Mouse (Mus musculus): Measurements from ENCODE around the gene Slc46a2. TPM values are rescaled to one million over a fixed set of nuclear protein-coding genes. Genes with fewer than 3 reads are reported as not detected.

The Slc46a2 gene
- polyA plus RNA-seq, 1 experiment from 2014 or later: not detected

DNA sequence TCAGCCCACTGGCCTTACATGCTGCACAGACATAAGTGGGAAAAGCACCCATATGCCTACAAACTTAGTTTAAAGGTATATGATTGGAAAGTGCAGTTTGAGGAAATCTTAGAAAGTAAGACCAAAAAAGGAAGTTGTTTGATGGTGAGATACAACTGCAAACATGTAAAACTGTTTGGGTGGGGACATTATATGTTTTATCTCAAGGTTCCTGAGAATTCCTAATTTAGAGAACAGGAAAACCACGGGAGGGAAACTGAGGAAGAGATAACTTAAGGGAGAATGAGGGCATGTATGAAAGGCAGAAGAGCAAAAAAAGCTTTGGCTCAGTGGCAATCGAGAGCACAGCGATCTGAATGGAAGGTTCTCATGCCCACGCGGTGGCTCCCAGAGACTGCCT lies 27.8 kb downstream of the Slc46a2 start:
- no peak overlapping the region for H3K27ac ChIP-seq (replicated peaks; ENCODE audit: low read depth, low read length)
- H3K36me3 ChIP-seq (replicated peaks; ENCODE audit: control insufficient read depth, insufficient read depth, low read depth, low read length): no peaks in the 10 kb centered on the region
- no peaks in the 10 kb centered on the region for H3K27me3 ChIP-seq (ENCODE audit: control insufficient read depth, insufficient read depth, low read length)
- no peak for ATAC-seq (replicated peaks; ENCODE audit: insufficient number of reproducible peaks, low FRiP score, low TSS enrichment, low read depth)
- H3K4me3 ChIP-seq (ENCODE audit: low read depth, low read length): no peak overlapping the region
- no peaks in the 10 kb centered on the region for H3K4me1 ChIP-seq (ENCODE audit: control insufficient read depth, insufficient read depth, low read length)
- no peak for DNase-seq (ENCODE audit: low spot score)
- no peak overlapping the region for H3K9ac ChIP-seq (replicated peaks; ENCODE audit: low read length)
- 93% methylated on average over 5 of the region's 5 CpGs for WGBS
- H3K9me3 ChIP-seq (replicated peaks; ENCODE audit: control insufficient read depth, low read length): no peaks in the 10 kb centered on the region
- H3K4me2 ChIP-seq (ENCODE audit: low read depth, low read length): no peak overlapping the region

DNA sequence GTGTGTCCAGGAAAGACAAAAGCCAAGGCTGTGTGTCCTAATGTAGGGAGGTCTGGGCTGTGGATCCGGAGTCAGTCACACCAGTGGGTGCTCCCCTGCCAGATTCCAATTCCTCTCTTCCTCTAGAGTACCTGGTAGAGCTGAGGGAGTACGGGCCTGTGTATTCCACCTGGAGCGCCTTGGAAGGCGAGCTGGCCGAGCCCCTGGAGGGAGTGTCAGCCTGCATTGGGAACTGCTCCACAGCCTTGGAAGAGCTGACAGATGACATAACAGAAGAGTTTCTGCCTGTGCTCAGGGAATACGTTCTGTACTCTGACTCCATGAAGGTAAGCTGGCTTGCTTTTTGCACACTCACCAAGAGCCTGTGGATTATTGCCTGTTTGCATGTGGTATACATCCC lies 28.6 kb downstream of the Slc46a2 start:
- no peaks in the 10 kb centered on the region for H3K4me1 ChIP-seq (ENCODE audit: control insufficient read depth, insufficient read depth, low read length)
- no peak overlapping the region for H3K4me2 ChIP-seq (ENCODE audit: low read depth, low read length)
- no peak overlapping the region for H3K4me3 ChIP-seq (ENCODE audit: low read depth, low read length)
- no peak overlapping the region for H3K9ac ChIP-seq (replicated peaks; ENCODE audit: low read length)
- no peak overlapping the region for H3K27ac ChIP-seq (replicated peaks; ENCODE audit: low read depth, low read length)
- DNase-seq (ENCODE audit: low spot score) (no peak), ATAC-seq (replicated peaks; ENCODE audit: insufficient number of reproducible peaks, low FRiP score, low TSS enrichment, low read depth) (no peak)
- no peaks in the 10 kb centered on the region for H3K36me3 ChIP-seq (replicated peaks; ENCODE audit: control insufficient read depth, insufficient read depth, low read depth, low read length)
- H3K9me3 ChIP-seq (replicated peaks; ENCODE audit: control insufficient read depth, low read length): no peaks in the 10 kb centered on the region
- 88% methylated on average over 6 of the region's 6 CpGs for WGBS
- no peaks in the 10 kb centered on the region for H3K27me3 ChIP-seq (ENCODE audit: control insufficient read depth, insufficient read depth, low read length)

- Histone ChIP-seq H3K9ac (replicated peaks; ENCODE audit: low read length) (no peak overlapping the region), H3K4me1 (ENCODE audit: control insufficient read depth, insufficient read depth, low read length) (no peaks in the 10 kb centered on the region), H3K27me3 (ENCODE audit: control insufficient read depth, insufficient read depth, low read length) (no peaks in the 10 kb centered on the region), H3K4me3 (ENCODE audit: low read depth, low read length) (no peak overlapping the region), H3K27ac (replicated peaks; ENCODE audit: low read depth, low read length) (no peak overlapping the region), H3K9me3 (replicated peaks; ENCODE audit: control insufficient read depth, low read length) (no peaks in the 10 kb centered on the region), H3K4me2 (ENCODE audit: low read depth, low read length) (no peak overlapping the region), H3K36me3 (replicated peaks; ENCODE audit: control insufficient read depth, insufficient read depth, low read depth, low read length) (no peaks in the 10 kb centered on the region)
- WGBS: 84% methylated on average over 6 of the region's 6 CpGs
- no peak for ATAC-seq (replicated peaks; ENCODE audit: insufficient number of reproducible peaks, low FRiP score, low TSS enrichment, low read depth)
- DNase-seq (ENCODE audit: low spot score): no peak
Observed at GRCm38 (mm10) chr4:59884136-59884696, 30.6 kb downstream of the Slc46a2 start.

DNA sequence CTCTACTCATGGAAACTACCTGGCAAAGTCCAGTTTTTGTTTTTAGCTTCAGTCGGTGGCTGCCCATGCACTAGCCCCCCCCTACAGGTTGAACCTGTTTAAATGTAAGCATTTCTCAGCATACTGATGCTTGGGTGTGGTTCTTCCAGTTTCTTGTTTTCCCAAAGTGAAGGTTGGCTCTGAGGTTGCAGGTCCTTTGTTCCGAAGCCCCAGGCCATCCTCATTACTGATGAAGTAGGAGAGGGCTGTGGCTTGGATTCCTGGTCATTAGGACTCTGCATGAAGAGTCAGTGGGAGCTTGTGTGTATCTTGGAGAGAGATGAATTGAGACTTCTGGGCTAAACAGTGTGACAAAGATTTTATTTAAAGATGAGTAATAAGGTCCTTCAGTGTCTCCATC lies 33.6 kb downstream of the Slc46a2 start:
- Histone ChIP-seq H3K27ac (replicated peaks; ENCODE audit: low read depth, low read length) (no peak overlapping the region), H3K4me1 (ENCODE audit: control insufficient read depth, insufficient read depth, low read length) (no peaks in the 10 kb centered on the region), H3K27me3 (ENCODE audit: control insufficient read depth, insufficient read depth, low read length) (no peaks in the 10 kb centered on the region), H3K9ac (replicated peaks; ENCODE audit: low read length) (no peak overlapping the region), H3K9me3 (replicated peaks; ENCODE audit: control insufficient read depth, low read length) (no peaks in the 10 kb centered on the region), H3K4me2 (ENCODE audit: low read depth, low read length) (no peak overlapping the region), H3K36me3 (replicated peaks; ENCODE audit: control insufficient read depth, insufficient read depth, low read depth, low read length) (no peaks in the 10 kb centered on the region), H3K4me3 (ENCODE audit: low read depth, low read length) (no peak overlapping the region)
- DNase-seq (ENCODE audit: low spot score) (no peak), ATAC-seq (replicated peaks; ENCODE audit: insufficient number of reproducible peaks, low FRiP score, low TSS enrichment, low read depth) (no peak)
- 86% methylated on average over 2 of the region's 2 CpGs for WGBS

- WGBS: 91% methylated on average over 5 of the region's 5 CpGs
- ATAC-seq (replicated peaks; ENCODE audit: insufficient number of reproducible peaks, low FRiP score, low TSS enrichment, low read depth) (no peak), DNase-seq (ENCODE audit: low spot score) (no peak)
- no peak overlapping the region for H3K9ac ChIP-seq (replicated peaks; ENCODE audit: low read length)
- no peak overlapping the region for H3K4me2 ChIP-seq (ENCODE audit: low read depth, low read length)
- no peaks in the 10 kb centered on the region for H3K4me1 ChIP-seq (ENCODE audit: control insufficient read depth, insufficient read depth, low read length)
- H3K36me3 ChIP-seq (replicated peaks; ENCODE audit: control insufficient read depth, insufficient read depth, low read depth, low read length): no peaks in the 10 kb centered on the region
- no peaks in the 10 kb centered on the region for H3K9me3 ChIP-seq (replicated peaks; ENCODE audit: control insufficient read depth, low read length)
- H3K27ac ChIP-seq (replicated peaks; ENCODE audit: low read depth, low read length): no peak overlapping the region
- H3K27me3 ChIP-seq (ENCODE audit: control insufficient read depth, insufficient read depth, low read length): no peaks in the 10 kb centered on the region
- H3K4me3 ChIP-seq (ENCODE audit: low read depth, low read length): no peak overlapping the region
Observed at GRCm38 (mm10) chr4:59880725-59881124, 34.1 kb downstream of the Slc46a2 start.

- DNase-seq (ENCODE audit: low spot score) (no peak), ATAC-seq (replicated peaks; ENCODE audit: insufficient number of reproducible peaks, low FRiP score, low TSS enrichment, low read depth) (no peak)
- H3K27me3 ChIP-seq (ENCODE audit: control insufficient read depth, insufficient read depth, low read length): no peaks in the 10 kb centered on the region
- no peak overlapping the region for H3K4me2 ChIP-seq (ENCODE audit: low read depth, low read length)
- no peaks in the 10 kb centered on the region for H3K36me3 ChIP-seq (replicated peaks; ENCODE audit: control insufficient read depth, insufficient read depth, low read depth, low read length)
- WGBS: 86% methylated on average over 3 of the region's 3 CpGs
- H3K9ac ChIP-seq (replicated peaks; ENCODE audit: low read length): no peak overlapping the region
- no peaks in the 10 kb centered on the region for H3K4me1 ChIP-seq (ENCODE audit: control insufficient read depth, insufficient read depth, low read length)
- no peak overlapping the region for H3K27ac ChIP-seq (replicated peaks; ENCODE audit: low read depth, low read length)
- no peaks in the 10 kb centered on the region for H3K9me3 ChIP-seq (replicated peaks; ENCODE audit: control insufficient read depth, low read length)
- H3K4me3 ChIP-seq (ENCODE audit: low read depth, low read length): no peak overlapping the region
Observed at GRCm38 (mm10) chr4:59879444-59879843, 35.4 kb downstream of the Slc46a2 start.

DNA sequence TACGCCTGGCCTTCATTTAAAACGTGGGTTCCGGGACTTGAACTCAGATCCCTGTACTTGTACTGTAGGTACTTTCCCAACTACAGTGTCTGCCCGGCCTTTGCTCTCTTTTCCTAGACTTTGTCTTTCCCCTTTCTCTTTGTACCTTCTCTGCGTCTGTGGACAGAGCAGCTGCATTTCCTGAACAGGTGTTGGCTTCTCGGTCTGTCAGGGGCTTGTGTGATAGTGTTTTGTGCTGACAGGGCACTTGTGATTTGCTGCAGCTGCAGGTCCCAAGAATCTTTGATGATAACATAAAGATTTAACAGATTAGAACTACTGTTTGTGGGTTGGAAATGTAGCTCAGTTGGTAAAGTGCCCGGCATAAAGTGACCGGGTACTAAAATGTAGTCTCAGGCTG lies 36.3 kb downstream of the Slc46a2 start:
- H3K4me3 ChIP-seq (ENCODE audit: low read depth, low read length): no peak overlapping the region
- H3K27me3 ChIP-seq (ENCODE audit: control insufficient read depth, insufficient read depth, low read length): no peaks in the 10 kb centered on the region
- no peaks in the 10 kb centered on the region for H3K36me3 ChIP-seq (replicated peaks; ENCODE audit: control insufficient read depth, insufficient read depth, low read depth, low read length)
- H3K4me2 ChIP-seq (ENCODE audit: low read depth, low read length): no peak overlapping the region
- no peaks in the 10 kb centered on the region for H3K9me3 ChIP-seq (replicated peaks; ENCODE audit: control insufficient read depth, low read length)
- WGBS: 89% methylated on average over 8 of the region's 8 CpGs
- DNase-seq (ENCODE audit: low spot score): no peak
- H3K27ac ChIP-seq (replicated peaks; ENCODE audit: low read depth, low read length): no peak overlapping the region
- no peak for ATAC-seq (replicated peaks; ENCODE audit: insufficient number of reproducible peaks, low FRiP score, low TSS enrichment, low read depth)
- H3K9ac ChIP-seq (replicated peaks; ENCODE audit: low read length): no peak overlapping the region
- no peaks in the 10 kb centered on the region for H3K4me1 ChIP-seq (ENCODE audit: control insufficient read depth, insufficient read depth, low read length)

- 75% methylated on average over 2 of the region's 2 CpGs for WGBS
- Histone ChIP-seq H3K4me2 (ENCODE audit: low read depth, low read length) (no peak overlapping the region), H3K9ac (replicated peaks; ENCODE audit: low read length) (no peak overlapping the region), H3K4me1 (ENCODE audit: control insufficient read depth, insufficient read depth, low read length) (no peaks in the 10 kb centered on the region), H3K36me3 (replicated peaks; ENCODE audit: control insufficient read depth, insufficient read depth, low read depth, low read length) (no peaks in the 10 kb centered on the region), H3K27me3 (ENCODE audit: control insufficient read depth, insufficient read depth, low read length) (no peaks in the 10 kb centered on the region), H3K27ac (replicated peaks; ENCODE audit: low read depth, low read length) (no peak overlapping the region), H3K4me3 (ENCODE audit: low read depth, low read length) (no peak overlapping the region), H3K9me3 (replicated peaks; ENCODE audit: control insufficient read depth, low read length) (no peaks in the 10 kb centered on the region)
- ATAC-seq (replicated peaks; ENCODE audit: insufficient number of reproducible peaks, low FRiP score, low TSS enrichment, low read depth): no peak
- no peak for DNase-seq (ENCODE audit: low spot score)
Observed at GRCm38 (mm10) chr4:59877025-59877424, 37.8 kb downstream of the Slc46a2 start.

Data from embryonic facial prominence, embryonic 11.5 days (tissue).